Mouse (Mus musculus): ENCODE measurements around the gene Prr5l.
A peak's percentile ranks its signal among the peaks of the same experiment; 100 is the strongest.

Gene Prr5l

GRCm38 (mm10) chr2:101723333-101723881 is 159.4 kb downstream of the Prr5l start:
- no peak for DNase-seq (ENCODE audit: low read depth, low spot score)

GRCm38 (mm10) chr2:101722370-101723332 is 160.2 kb downstream of the Prr5l start:
- DNase-seq (ENCODE audit: low read depth, low spot score) = peak; percentile 75

- no peak for DNase-seq (ENCODE audit: low read depth, low spot score)
Observed at GRCm38 (mm10) chr2:101721835-101722234, 161.0 kb downstream of the Prr5l start.

- DNase-seq (ENCODE audit: low read depth, low spot score) = no peak
Observed at GRCm38 (mm10) chr2:101717162-101717561, 165.7 kb downstream of the Prr5l start.

GRCm38 (mm10) chr2:101715650-101716323 is 167.0 kb downstream of the Prr5l start:
- DNase-seq (ENCODE audit: low read depth, low spot score) = peak; percentile 15

- DNase-seq (ENCODE audit: low read depth, low spot score) = no peak
Observed at GRCm38 (mm10) chr2:101711608-101712007, 171.2 kb downstream of the Prr5l start.

- DNase-seq (ENCODE audit: low read depth, low spot score) = no peak
Observed at GRCm38 (mm10) chr2:101705941-101706485, 176.8 kb downstream of the Prr5l start.

- no peak for DNase-seq (ENCODE audit: low read depth, low spot score)
Observed at GRCm38 (mm10) chr2:101699284-101699683, 183.5 kb downstream of the Prr5l start.

- DNase-seq (ENCODE audit: low read depth, low spot score) = no peak
Observed at GRCm38 (mm10) chr2:101695584-101695983, 187.2 kb downstream of the Prr5l start.

- DNase-seq (ENCODE audit: low read depth, low spot score) = no peak
Observed at GRCm38 (mm10) chr2:101693577-101694215, 189.1 kb downstream of the Prr5l start.

- DNase-seq (ENCODE audit: low read depth, low spot score) = no peak
Observed at GRCm38 (mm10) chr2:101693043-101693442, 189.8 kb downstream of the Prr5l start.

- DNase-seq (ENCODE audit: low read depth, low spot score) = no peak
Observed at GRCm38 (mm10) chr2:101690252-101690827, 192.5 kb downstream of the Prr5l start.

GRCm38 (mm10) chr2:101688011-101688410 is 194.8 kb downstream of the Prr5l start:
- DNase-seq (ENCODE audit: low read depth, low spot score) = no peak

GRCm38 (mm10) chr2:101684421-101684820 is 198.4 kb downstream of the Prr5l start:
- DNase-seq (ENCODE audit: low read depth, low spot score) = no peak

GRCm38 (mm10) chr2:101679164-101679784 is 203.6 kb downstream of the Prr5l start:
- peak; percentile 13 for DNase-seq (ENCODE audit: low read depth, low spot score)

GRCm38 (mm10) chr2:101678236-101679021 is 204.4 kb downstream of the Prr5l start, which contains the start of gene Traf6:
Gene Traf6 (plus strand): TSS chr2:101678429.
- peak; percentile 86 for DNase-seq (ENCODE audit: low read depth, low spot score)

GRCm38 (mm10) chr2:101673547-101673946 is 209.3 kb downstream of the Prr5l start:
- no peak for DNase-seq (ENCODE audit: low read depth, low spot score)

- DNase-seq (ENCODE audit: low read depth, low spot score) = no peak
Observed at GRCm38 (mm10) chr2:101668751-101669150, 214.1 kb downstream of the Prr5l start.

- DNase-seq (ENCODE audit: low read depth, low spot score) = no peak
Observed at GRCm38 (mm10) chr2:101665703-101666092, 217.1 kb downstream of the Prr5l start.
